Comparison of ENCODE assay signal across 32 mouse cellular contexts in genomic region chr6:85957581-85957980, GRCm38 (mm10). TPM values are rescaled to one million over a fixed set of nuclear protein-coding genes. Genes with fewer than 3 reads are reported as not detected.
DNase-seq lines count a peak whose midpoint lies in the region; ATAC-seq and TF ChIP-seq lines count a peak whose summit lies in the region.
"Had no signal": no experiment of that assay in that cellular context is flagged by ENCODE, and none has a peak within 500 bp of the region (broad histone marks: within the 10 kb centered on the region; RNA-seq: fewer than 3 reads in every experiment).

No protein-coding gene starts in this region.

- no peak for TF ChIP-seq POLR2A in lung, adult 2 months (IDR thresholded peaks at IDR 0.05; ENCODE audit: borderline replicate concordance, extremely low read depth, low read depth, low read length)

- WGBS in lung, adult 2 months = 47% methylated on average over 3 of the region's 3 CpGs
- 53% methylated on average over 3 of the region's 3 CpGs for WGBS in lung, postnatal 0 days

- DNase-seq in adrenal gland, postnatal 36 days = peak; percentile 26 to 29
- DNase-seq in adrenal gland, postnatal 25 days = no peak
- DNase-seq in lung, adult 2 months = peak; percentile 19
- DNase-seq in lung, postnatal 4 days = no peak
- DNase-seq in lung, postnatal 0 days (ENCODE audit: low spot score) = peak; percentile 82
- DNase-seq in lung, postnatal 10 days = peak; percentile 13
- DNase-seq in retina, embryonic 14.5 days (ENCODE audit: low spot score) = no peak
- DNase-seq: adrenal gland, adult 8-10 months; cerebellum, adult 11-12 months; cerebellum, adult 8-10 months; cerebellum, postnatal 10 days; cerebellum, postnatal 36 days; embryo, embryonic 11 days; gastrocnemius, postnatal 25 days; heart, adult 2 months had no signal

- H3K27ac ChIP-seq in lung, postnatal 0 days (ENCODE audit: low read length) = no peak overlapping the region
- H3K27ac ChIP-seq: embryonic facial prominence, embryonic 10.5 days; embryonic facial prominence, embryonic 13.5 days; forebrain, embryonic 12.5 days; forebrain, embryonic 15.5 days; heart, adult 2 months; heart, embryonic 10.5 days; heart, embryonic 13.5 days; hindbrain, embryonic 13.5 days had no signal

- peak; percentile 78 for TF ChIP-seq EP300 in lung, postnatal 0 days (IDR thresholded peaks at IDR 0.05)

- TF ChIP-seq CTCF in lung, adult 2 months (IDR thresholded peaks at IDR 0.05; ENCODE audit: insufficient read depth, low read length) = no peak
- no peak for TF ChIP-seq CTCF in lung, postnatal 0 days (IDR thresholded peaks at IDR 0.05)

- no peak overlapping the region for H3K4me2 ChIP-seq in lung, postnatal 0 days (replicated peaks; ENCODE audit: low read depth, low read length)
- H3K4me2 ChIP-seq: embryonic facial prominence, embryonic 13.5 days; forebrain, embryonic 12.5 days; forebrain, embryonic 15.5 days; heart, embryonic 13.5 days; hindbrain, embryonic 13.5 days had no signal

- H3K4me3 ChIP-seq in lung, adult 2 months (replicated peaks; ENCODE audit: extremely low read depth, low read depth, low read length) = no peak overlapping the region
- no peak overlapping the region for H3K4me3 ChIP-seq in lung, postnatal 0 days (ENCODE audit: low read depth, low read length)
- H3K4me3 ChIP-seq: embryonic facial prominence, embryonic 10.5 days; embryonic facial prominence, embryonic 13.5 days; erythroblast, embryonic 14.5 days; forebrain, embryonic 12.5 days; forebrain, embryonic 15.5 days; heart, adult 2 months; heart, embryonic 10.5 days; heart, embryonic 13.5 days; hindbrain, embryonic 13.5 days had no signal

- no peak overlapping the region for H3K9ac ChIP-seq in lung, postnatal 0 days (replicated peaks; ENCODE audit: low read depth)
- H3K9ac ChIP-seq: embryonic facial prominence, embryonic 13.5 days; forebrain, embryonic 12.5 days; forebrain, embryonic 15.5 days; heart, embryonic 13.5 days; hindbrain, embryonic 13.5 days had no signal

- no peaks in the 10 kb centered on the region for H3K9me3 ChIP-seq in lung, postnatal 0 days (ENCODE audit: low read length)
- H3K9me3 ChIP-seq: embryonic facial prominence, embryonic 10.5 days; embryonic facial prominence, embryonic 13.5 days; forebrain, embryonic 12.5 days; forebrain, embryonic 15.5 days; heart, embryonic 10.5 days; heart, embryonic 13.5 days; hindbrain, embryonic 13.5 days had no signal

- no peaks in the 10 kb centered on the region for H3K27me3 ChIP-seq in lung, postnatal 0 days (replicated peaks; ENCODE audit: insufficient read depth, low read length)
- H3K27me3 ChIP-seq: embryonic facial prominence, embryonic 13.5 days; forebrain, embryonic 12.5 days; forebrain, embryonic 15.5 days; heart, embryonic 13.5 days; hindbrain, embryonic 13.5 days had no signal

- H3K36me3 ChIP-seq in lung, postnatal 0 days (ENCODE audit: insufficient read depth, low read length) = peaks cover 10% of the 10 kb centered on the region

- peak; percentile 34 for ATAC-seq in lung, postnatal 0 days
- ATAC-seq in cerebellum, adult (ENCODE audit: insufficient number of reproducible peaks, low FRiP score, low TSS enrichment) = no peak
- ATAC-seq: CD4-positive, CD25-positive, alpha-beta regulatory T cell, adult 4 months; forebrain, embryonic 15.5 days; hindbrain, embryonic 16.5 days had no signal

- peaks cover 3% of the 10 kb centered on the region; the same call in 1 of the 2 replicates for H3K4me1 ChIP-seq in lung, adult 2 months (ENCODE audit: control insufficient read depth, insufficient read depth, low read length)
- H3K4me1 ChIP-seq in lung, postnatal 0 days (ENCODE audit: insufficient read depth, low read depth, low read length) = 0 out of 2 replicates have a peak, but pooled peaks cover 5% of the 10 kb centered on the region

RNA-seq across cellular contexts. Expression of gene Dusp11, which starts 3.9 kb away (rescaled TPM):
- total RNA-seq in adrenal gland, postnatal 36 days (2021) = 100 to 1,000 TPM; 116 to 129 TPM
- total RNA-seq in adrenal gland, postnatal 25 days (2021) = 142 and 170 TPM in 2 replicates
- 32.6 and 34.7 TPM in 2 replicates for polyA plus RNA-seq in lung, adult 2 months (2012; rRNA removed)
- polyA plus RNA-seq in lung, postnatal 0 days (2015; fragmentation: Nextera tagmentation; extraction: Ambion mirVana) = 32.0 and 44.3 TPM in 2 replicates

RNA-seq across cellular contexts. Expression of gene Nat8f1, which starts 42.1 kb away (rescaled TPM):
- total RNA-seq in adrenal gland, postnatal 36 days (2021) = 10 to 100 TPM; 35.9 to 55.9 TPM
- total RNA-seq in adrenal gland, postnatal 25 days (2021) = 47.2 and 69.6 TPM in 2 replicates
- polyA plus RNA-seq in lung, adult 2 months (2012; rRNA removed) = 5.4 and 7.5 TPM in 2 replicates
- polyA plus RNA-seq in lung, postnatal 0 days (2015; fragmentation: Nextera tagmentation; extraction: Ambion mirVana) = 8.0 and 11.2 TPM in 2 replicates
- polyA plus RNA-seq: erythroblast, embryonic 14.5 days had no signal

RNA-seq across cellular contexts. Expression of gene Tprkb, which starts 45.9 kb away (rescaled TPM):
- 10 to 100 TPM; 40.7 to 56.0 TPM for total RNA-seq in adrenal gland, postnatal 36 days (2021)
- 49.3 and 66.9 TPM in 2 replicates for total RNA-seq in adrenal gland, postnatal 25 days (2021)
- polyA plus RNA-seq in lung, adult 2 months (2012; rRNA removed) = 8.1 and 15.2 TPM in 2 replicates
- 23.8 and 26.2 TPM in 2 replicates for polyA plus RNA-seq in lung, postnatal 0 days (2015; fragmentation: Nextera tagmentation; extraction: Ambion mirVana)

RNA-seq across cellular contexts. Expression of gene Nat8f4, which starts 52.9 kb away (rescaled TPM):
- total RNA-seq in adrenal gland, postnatal 36 days (2021) = 10 to 100 TPM in 1 of 2 experiments, 1 to 10 TPM in 1; 8.0 to 13.5 TPM
- total RNA-seq in adrenal gland, postnatal 25 days (2021) = 13.8 and 22.7 TPM in 2 replicates
- 1.3 and 1.9 TPM in 2 replicates for polyA plus RNA-seq in lung, adult 2 months (2012; rRNA removed)
- polyA plus RNA-seq in lung, postnatal 0 days (2015; fragmentation: Nextera tagmentation; extraction: Ambion mirVana) = 2.6 and 2.7 TPM in 2 replicates
- polyA plus RNA-seq: erythroblast, embryonic 14.5 days had no signal

RNA-seq across cellular contexts. Expression of gene Figla, which starts 58.4 kb away (rescaled TPM):
- total RNA-seq in adrenal gland, postnatal 36 days (2021) = not detected
- total RNA-seq in adrenal gland, postnatal 25 days (2021) = not detected in 2 replicates
- not detected in 2 replicates for polyA plus RNA-seq in lung, adult 2 months (2012; rRNA removed)
- not detected in 2 replicates for polyA plus RNA-seq in lung, postnatal 0 days (2015; fragmentation: Nextera tagmentation; extraction: Ambion mirVana)
- total RNA-seq: adrenal gland, adult 8-10 months; gastrocnemius, adult 8-10 months; gastrocnemius, postnatal 25 days; heart, adult 2 months; heart, postnatal 25 days; hematopoietic stem cell, adult 5-6 weeks; MEL had no signal
- polyA plus RNA-seq: CD4-positive, CD25-positive, alpha-beta regulatory T cell, adult 4 months; embryonic facial prominence, embryonic 10.5 days; embryonic facial prominence, embryonic 13.5 days; erythroblast, embryonic 14.5 days; forebrain, embryonic 12.5 days; forebrain, embryonic 15.5 days; gonadal fat pad, adult 2 months; heart, adult 2 months; heart, embryonic 10.5 days; heart, embryonic 13.5 days; heart, embryonic 16.5 days; hindbrain, embryonic 13.5 days; hindbrain, embryonic 16.5 days had no signal

Comparison
In these comparisons a context has a peak if more than half of its experiments do, and no peak if none do; other contexts are left out.
1. DNase-seq: peak in adrenal gland, postnatal 36 days (2 of 2), lung, adult 2 months (single experiment), lung, postnatal 0 days (single experiment) and lung, postnatal 10 days (single experiment); none in adrenal gland, postnatal 25 days (single experiment), lung, postnatal 4 days (0 of 2) and retina, embryonic 14.5 days (single experiment).